Mouse (Mus musculus) layer of hippocampus, adult 2 months (tissue): Measurements from ENCODE around the gene Mier2. TPM values are rescaled to one million over a fixed set of nuclear protein-coding genes. Genes with fewer than 3 reads are reported as not detected.

Experiments
- DNase-seq, 2 experiments: peaks; one replicate each; pipeline ENCODE4 v3.0.0; 2022; ENCODE audit warnings: low spot score in 2 of 2
- H3K27ac ChIP-seq: fragments of 200-600 bp; 2 replicates; pipeline ENCODE4 v1.8.1; 2022
- H3K4me3 ChIP-seq: fragments of 200-600 bp; 2 replicates; pipeline ENCODE4 v1.8.1; 2022; ENCODE audit warnings: mild to moderate bottlenecking
- CTCF ChIP-seq: fragments of 200-600 bp; conservative IDR thresholded peaks from 2 replicates; pipeline ENCODE4 v1.8.1; 2022; ENCODE audit warnings: antibody characterized with exemption, mild to moderate bottlenecking, moderate library complexity
- total RNA-seq, 2 experiments: library from RNA; stranded (reverse); gene quantifications; 2 replicates each; pipeline ENCODE4 v1.2.3; 2021

Mier2 gene
- total RNA-seq, 2 experiments from 2014 or later = 60.1 to 61.6 TPM

DNA sequence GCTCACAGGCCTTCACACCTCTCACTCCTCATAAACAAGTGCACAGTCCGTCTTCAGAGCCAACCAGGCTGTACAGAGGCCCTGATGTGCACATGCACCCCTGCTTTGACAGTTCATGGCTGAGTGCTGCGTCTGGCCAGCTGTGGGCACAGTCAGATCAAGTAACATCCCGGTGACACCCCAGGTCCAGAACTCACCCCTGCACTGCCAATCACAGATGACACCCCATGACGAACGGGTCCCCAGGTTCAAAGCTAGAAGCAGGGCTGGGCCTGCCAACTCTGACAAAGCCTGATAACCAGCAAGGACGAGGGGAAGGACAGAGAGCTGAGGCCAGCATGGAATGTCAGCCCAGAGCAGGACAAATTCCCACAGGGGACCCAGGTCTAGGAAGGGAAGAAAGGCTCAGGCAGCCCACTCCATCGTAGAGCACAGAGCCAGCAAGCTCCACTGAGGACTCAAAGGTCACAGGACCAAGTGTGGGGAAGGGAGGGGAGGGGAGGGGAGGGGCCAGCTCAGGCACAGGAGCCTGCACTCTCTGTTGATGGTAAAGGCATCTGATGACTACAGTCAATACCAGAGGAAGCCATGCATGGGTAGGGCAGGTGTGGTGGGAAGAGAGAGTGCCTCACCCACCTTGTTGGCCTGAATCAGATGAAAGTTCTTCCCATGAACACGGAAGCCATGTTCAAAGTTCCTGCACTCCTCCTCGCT is 11.0 kb downstream of the Mier2 start:
- H3K27ac ChIP-seq = no peak overlapping the region
- no peak for DNase-seq
- no peak for TF ChIP-seq CTCF
- no peak overlapping the region for H3K4me3 ChIP-seq

DNA sequence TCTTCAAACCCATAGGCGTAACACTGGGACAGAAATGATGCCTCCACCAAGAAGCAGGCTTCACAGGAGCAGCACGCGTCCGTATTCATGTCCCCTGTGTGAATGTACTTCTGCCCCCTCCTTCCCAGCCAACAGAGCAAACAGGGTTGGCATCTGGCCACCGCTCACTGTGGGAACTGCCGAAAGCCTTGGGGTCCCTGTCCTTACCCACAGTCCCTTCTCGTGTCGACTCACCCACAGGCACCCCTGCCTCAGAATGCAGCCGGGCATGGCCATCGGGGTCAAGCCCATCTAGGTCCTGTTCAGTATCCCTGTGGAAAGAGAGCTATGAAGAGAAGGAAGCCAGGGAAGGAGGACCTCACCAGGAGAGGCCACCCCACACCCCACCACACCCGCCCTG is 12.8 kb downstream of the Mier2 start:
- no peak for DNase-seq
- Histone ChIP-seq H3K27ac (no peak overlapping the region), H3K4me3 (no peak overlapping the region)
- no peak for TF ChIP-seq CTCF

- Histone ChIP-seq H3K27ac (no peak overlapping the region), H3K4me3 (no peak overlapping the region)
- DNase-seq = no peak
- TF ChIP-seq CTCF = no peak
Measured at GRCm38 (mm10) chr10:79541522-79541921, 13.5 kb downstream of the Mier2 start.

DNA sequence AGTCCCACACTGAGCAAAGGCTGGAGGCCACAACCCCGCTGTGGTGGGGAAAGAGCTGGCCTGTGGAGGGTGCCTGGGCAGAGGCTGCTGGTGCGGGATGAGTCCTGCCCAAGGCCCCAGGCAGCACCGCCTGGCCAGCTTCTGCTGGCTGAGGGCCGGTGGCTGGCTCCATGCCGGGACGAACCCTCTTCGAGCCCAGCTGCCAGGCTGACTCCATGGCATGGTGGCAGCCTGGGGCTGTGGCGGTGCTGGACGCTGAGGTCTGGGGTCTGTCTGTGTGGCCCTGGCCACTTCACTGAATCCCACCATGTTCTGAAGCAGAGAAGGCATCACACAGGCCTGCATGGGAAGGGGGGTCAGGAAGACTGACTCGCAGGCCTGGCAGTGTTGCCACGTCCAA is 14.3 kb downstream of the Mier2 start:
- DNase-seq = no peak
- no peak for TF ChIP-seq CTCF
- no peak overlapping the region for H3K27ac ChIP-seq
- H3K4me3 ChIP-seq = no peak overlapping the region

DNA sequence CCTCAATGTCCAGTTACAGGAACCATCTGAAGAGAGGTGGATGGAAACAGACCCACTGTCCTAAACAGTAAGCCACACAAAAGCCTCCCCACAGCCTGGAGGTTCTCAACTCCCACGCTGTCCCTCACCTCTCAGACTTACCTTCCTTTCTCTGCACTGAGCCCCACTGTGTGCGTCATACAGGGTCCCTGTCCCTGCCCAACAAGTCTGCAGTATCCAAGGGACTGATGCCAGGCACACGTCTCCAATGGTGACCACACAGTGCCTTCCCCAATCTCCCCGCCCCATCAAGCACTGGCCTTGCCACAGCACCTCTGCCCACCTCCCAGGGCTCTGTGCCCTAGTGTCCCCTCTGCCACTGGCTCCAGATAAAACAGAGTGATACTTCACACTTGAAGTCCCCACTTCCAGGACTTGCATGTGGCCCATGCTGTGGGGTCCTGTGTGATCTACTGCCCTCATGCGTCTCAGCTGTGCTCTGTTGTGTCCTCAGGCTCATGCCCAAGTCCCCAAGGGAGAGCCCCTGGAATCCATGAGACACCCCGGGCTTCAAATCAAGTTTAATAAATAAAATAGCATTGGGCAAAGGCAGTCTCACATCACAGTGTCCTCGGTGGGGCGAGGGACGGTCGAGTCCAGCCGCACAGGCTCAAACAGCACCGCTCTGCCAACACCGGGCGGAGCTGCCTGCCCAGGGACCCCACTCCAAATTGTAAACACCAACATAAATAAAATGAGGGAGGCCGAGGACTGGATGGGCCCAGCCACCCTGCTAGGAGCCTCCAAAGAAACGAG is 15.1 kb downstream of the Mier2 start:
- no peak overlapping the region for H3K4me3 ChIP-seq
- DNase-seq = no peak
- no peak for TF ChIP-seq CTCF
- H3K27ac ChIP-seq = no peak overlapping the region

DNA sequence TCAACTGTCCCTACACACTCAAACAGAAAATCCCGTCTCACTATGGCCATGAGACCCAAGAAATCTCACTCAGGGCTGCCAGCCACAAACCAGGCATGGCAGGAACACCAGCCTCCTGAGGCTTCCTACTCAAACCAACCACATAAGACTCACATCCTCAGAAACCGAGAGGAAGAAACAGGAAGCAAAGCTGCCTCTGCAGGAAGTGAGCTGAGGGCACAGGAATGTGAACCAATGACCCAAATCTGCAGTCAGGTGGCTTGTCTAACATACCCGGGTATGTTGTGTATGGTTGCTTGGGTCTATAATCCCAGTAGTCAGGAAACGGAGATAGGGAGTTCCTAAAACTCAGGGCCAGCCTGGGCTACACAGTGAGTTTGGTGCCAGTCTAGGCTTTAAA is 16.1 kb downstream of the Mier2 start:
- 0 out of 2 replicates have a peak overlapping the region, but pooled peaks have one; percentile 47 for H3K27ac ChIP-seq
- no peak for TF ChIP-seq CTCF
- DNase-seq = no peak
- H3K4me3 ChIP-seq = no peak overlapping the region

- DNase-seq = no peak
- no peak overlapping the region for H3K4me3 ChIP-seq
- peak overlapping the region; percentile 47; the same call in 1 of the 2 replicates for H3K27ac ChIP-seq
- no peak for TF ChIP-seq CTCF
Measured at GRCm38 (mm10) chr10:79538323-79538722, 16.7 kb downstream of the Mier2 start.

- H3K4me3 ChIP-seq = no peak overlapping the region
- DNase-seq = no peak
- peak overlapping the region; percentile 47; the same call in 1 of the 2 replicates for H3K27ac ChIP-seq
- TF ChIP-seq CTCF = no peak
Measured at GRCm38 (mm10) chr10:79537781-79538180, 17.2 kb downstream of the Mier2 start.

DNA sequence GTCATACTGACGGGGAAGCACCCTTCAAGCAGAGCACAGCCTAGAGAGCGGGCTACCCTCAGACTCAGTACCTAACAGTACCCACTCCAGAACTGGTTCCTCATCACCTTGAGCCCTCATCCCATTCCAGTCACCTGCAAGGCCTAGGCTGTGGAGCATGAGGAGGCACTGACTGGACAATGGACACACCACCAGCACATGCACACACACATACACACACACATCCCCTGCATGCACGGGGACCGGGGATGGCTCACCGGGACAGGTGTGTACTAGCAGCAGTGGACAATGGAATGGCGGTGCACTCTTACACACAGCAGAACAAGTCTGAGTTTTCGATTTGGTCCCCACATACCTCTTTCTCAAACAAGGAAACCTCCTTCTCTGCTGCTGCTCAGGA is 17.7 kb downstream of the Mier2 start:
- no peak for TF ChIP-seq CTCF
- DNase-seq = no peak

DNA sequence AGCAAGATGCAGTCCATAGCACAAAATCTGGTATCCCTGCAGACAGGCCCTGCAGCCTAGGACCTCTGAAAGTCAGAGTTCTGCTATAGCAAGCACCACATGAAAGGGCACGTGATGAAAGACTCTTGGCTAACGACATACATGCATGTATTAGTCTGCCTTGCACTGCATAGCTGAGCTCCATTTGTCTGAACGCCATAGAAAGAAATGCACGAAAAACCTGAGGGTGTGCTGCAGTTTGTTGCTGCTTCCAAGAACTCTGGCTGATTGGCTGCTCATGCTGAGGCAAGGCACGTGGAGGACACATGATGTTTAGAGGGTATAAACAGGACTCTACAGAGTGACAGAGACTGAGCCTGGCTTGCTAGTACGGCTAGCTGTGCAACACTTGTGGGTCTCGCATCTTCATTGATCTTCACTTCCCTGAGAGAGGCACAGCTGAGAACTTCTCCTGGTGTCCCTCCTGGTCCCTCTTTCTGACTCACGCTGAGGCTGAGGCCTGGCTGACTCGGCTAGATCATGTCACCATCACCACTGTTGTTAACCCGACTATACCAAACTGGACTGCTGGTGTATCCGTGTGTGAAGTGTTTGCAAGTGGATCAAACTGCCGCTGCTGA is 18.4 kb downstream of the Mier2 start:
- no peak for TF ChIP-seq CTCF
- Histone ChIP-seq H3K4me3 (no peak overlapping the region), H3K27ac (no peak overlapping the region)
- no peak for DNase-seq

More for the DNA sequence above, 17.7 kb downstream of the Mier2 start:
- Histone ChIP-seq H3K4me3 (no peak overlapping the region), H3K27ac (no peak overlapping the region)

DNA sequence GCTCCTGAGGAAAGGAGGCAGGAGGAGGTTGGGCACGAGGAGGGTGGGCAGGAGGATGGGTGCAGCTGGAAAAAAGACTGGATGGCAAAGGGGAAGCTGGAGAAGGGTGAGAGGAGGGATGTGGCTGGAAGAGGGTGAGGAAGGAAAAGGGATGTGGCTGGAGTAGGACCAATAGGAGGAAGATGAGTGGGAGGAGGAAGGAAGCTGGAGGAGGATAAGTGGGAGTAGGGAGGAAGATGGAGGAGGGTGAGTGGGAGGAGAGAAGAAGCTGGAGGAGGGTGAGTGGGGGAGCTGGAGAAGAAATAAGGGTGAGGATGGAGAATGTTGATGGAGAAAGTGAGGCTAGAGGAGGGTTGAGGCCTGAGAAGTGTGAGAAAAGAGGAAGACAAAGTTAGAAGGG is 19.6 kb downstream of the Mier2 start:
- DNase-seq = no peak
- no peak overlapping the region for H3K27ac ChIP-seq
- H3K4me3 ChIP-seq = no peak overlapping the region
- TF ChIP-seq CTCF = no peak

GRCm38 (mm10) chr10:79534426-79534825 is 20.6 kb downstream of the Mier2 start:
- TF ChIP-seq CTCF = no peak
- no peak overlapping the region for H3K27ac ChIP-seq
- H3K4me3 ChIP-seq = no peak overlapping the region
- DNase-seq = no peak
